Mouse (Mus musculus) left cerebral cortex, postnatal 14 days (tissue): Measurements from ENCODE around the gene Dixdc1. TPM values are rescaled to one million over a fixed set of nuclear protein-coding genes. Genes with fewer than 3 reads are reported as not detected.
A peak's percentile ranks its signal among the peaks of the same experiment; 100 is the strongest.
"Not testable (repeated sequence)": the region's sequence is repeated elsewhere in the genome, so short reads cannot be mapped to it uniquely, and the experiment has no call there.

ENCODE experiments used
- DNase-seq, 2 experiments: peaks; one replicate each; pipeline ENCODE4 v3.0.0; 2021 to 2022; ENCODE audit warnings: low spot score in 2 of 2, mixed read lengths in 1 of 2
- intact Hi-C: fragments of 180-260 bp; cut with DNase I; formaldehyde crosslinking; loops from one replicate; pipeline ENCODE4 v1.15.1; 2025
- total RNA-seq, 2 experiments: library from RNA; stranded (reverse); gene quantifications; 2 replicates each; pipeline ENCODE4 v1.2.3; 2021

Dixdc1 gene
- total RNA-seq, 2 experiments from 2014 or later = 72.5 to 79.2 TPM

GRCm38 (mm10) chr9:50666442-50666841, 72.9 kb downstream of the Dixdc1 start:
- intact Hi-C loops = no loop called here
- DNase-seq = no peak

GRCm38 (mm10) chr9:50664826-50665225, 74.5 kb downstream of the Dixdc1 start:
- intact Hi-C loops = no loop called here
- DNase-seq = no peak

GRCm38 (mm10) chr9:50660431-50660830, 78.9 kb downstream of the Dixdc1 start:
- peak in 1 of 2 experiments; percentile 33 for DNase-seq
- intact Hi-C loops = no loop called here

- intact Hi-C loops = no loop called here
- peak; percentile 85 to 88 for DNase-seq
Observed at GRCm38 (mm10) chr9:50659392-50660217, 79.7 kb downstream of the Dixdc1 start, which contains the start of gene Dlat. Gene Dlat, minus strand, starts transcription at chr9:50659780.

DNA sequence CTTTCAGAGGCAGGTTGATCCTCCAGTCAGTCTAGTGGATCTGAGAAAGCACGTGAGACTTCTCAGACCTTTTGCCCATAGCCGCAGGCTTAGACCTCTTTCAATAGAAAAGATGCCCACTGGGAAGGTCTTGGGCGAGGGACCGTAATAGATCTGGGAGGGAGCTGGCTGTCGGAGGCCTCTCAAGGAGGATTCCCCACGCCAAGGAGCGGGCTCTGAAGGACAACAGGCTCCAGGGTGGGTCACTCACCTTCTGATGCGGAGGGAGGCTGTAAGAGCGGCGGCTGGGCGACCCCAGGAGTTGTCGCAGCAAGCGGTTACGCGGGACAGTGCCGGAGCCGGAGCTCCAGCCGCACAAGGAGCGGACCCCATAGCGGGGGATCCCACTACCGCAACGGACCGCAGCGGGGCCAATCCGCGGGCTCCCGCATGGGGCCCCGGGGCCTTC, 80.4 kb downstream of the Dixdc1 start:
- peak; percentile 12 to 19 for DNase-seq
- intact Hi-C loops = no loop called here

DNA sequence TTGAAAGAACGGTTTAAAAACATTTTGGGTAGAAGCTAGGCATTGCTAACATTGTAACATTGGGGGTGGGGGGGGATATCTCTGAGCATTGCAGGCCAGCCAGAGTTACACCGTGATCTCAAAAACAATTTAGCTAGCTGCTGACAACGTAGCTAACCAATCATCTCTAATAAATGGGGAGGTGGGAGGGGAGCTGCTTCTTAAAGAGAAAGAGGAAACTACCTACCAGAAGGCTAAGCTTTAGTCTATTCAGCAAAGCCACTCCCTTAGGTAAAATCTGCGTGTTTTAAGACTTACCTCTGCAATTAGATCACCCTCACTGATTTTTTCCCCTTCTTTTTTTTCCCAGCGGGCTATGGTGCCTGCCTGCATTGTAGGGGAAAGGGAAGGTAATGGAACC, 80.9 kb downstream of the Dixdc1 start:
- intact Hi-C loops = no loop called here

GRCm38 (mm10) chr9:50650503-50650902, 88.8 kb downstream of the Dixdc1 start:
- no peak for DNase-seq
- intact Hi-C loops = no loop called here

More for the DNA sequence above, 80.9 kb downstream of the Dixdc1 start:
- no peak for DNase-seq

DNA sequence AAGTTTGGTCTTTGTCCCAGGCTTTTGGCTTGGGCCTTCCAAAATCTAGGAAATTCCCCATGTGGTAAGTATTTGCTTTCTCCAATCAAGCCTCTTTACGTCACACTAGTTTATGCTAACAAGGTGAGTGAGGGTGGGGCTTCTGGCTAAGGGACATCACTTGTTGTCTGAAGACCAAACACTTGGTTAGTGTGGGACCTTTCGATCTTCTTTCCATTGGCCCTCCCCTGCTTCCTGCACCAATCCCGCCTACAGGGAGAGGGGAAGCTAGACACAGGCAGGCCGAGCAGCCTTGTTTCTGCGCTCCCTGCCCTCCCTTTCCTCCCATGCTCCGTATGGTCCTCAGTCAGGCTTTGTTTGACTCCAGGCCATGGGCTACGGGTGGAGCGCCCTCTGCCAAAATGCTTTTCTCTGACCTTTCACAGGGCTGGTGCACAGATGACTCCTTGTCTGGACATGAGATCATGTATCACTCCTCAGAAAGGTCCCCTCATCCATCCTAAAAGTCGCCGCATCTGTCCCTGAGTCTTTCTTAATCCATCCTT, 92.4 kb downstream of the Dixdc1 start:
- DNase-seq = no peak
- intact Hi-C loops = no loop called here

DNA sequence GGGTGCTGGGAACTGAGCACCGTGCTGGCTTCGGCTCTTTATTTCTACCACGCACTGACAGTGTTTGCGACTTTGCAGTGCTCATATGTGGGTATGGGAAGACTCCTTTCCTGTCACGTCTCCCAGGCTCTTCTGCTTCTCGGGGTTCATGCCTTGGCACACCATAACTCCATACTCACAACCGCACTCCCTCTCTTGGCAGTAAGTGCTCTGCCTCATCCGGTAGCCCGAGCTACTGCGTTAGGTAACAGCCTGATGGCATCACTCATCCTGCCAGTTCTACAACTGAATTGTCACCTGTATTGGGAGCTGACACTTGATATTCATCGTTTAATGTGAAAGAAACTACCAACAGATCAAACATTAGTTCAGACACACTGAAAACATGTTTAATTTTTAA, 105.0 kb downstream of the Dixdc1 start:
- DNase-seq = no peak
- intact Hi-C loops = no loop called here

DNA sequence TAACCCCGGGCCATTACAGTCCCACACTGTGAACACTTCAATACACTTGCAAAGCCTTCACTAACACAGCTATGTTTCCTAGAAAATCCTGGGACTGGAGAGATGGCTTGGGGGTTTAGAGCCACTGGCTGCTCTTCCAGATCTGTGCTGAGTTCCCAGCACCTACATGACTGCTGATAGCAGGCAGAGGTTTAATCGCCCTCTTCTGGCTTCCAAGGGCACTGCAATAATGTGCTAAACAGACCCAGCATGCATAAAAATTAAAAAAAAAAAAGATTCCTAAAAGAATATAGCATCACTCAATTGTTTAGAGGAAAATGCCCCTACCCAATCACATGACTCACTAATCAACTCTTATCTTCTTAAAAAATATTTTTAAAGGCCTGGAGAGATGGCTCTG, 106.3 kb downstream of the Dixdc1 start:
- intact Hi-C loops = no loop called here
- no peak for DNase-seq

- intact Hi-C loops = no loop called here
- DNase-seq = no peak
Observed at GRCm38 (mm10) chr9:50632016-50632688, 107.2 kb downstream of the Dixdc1 start.

DNA sequence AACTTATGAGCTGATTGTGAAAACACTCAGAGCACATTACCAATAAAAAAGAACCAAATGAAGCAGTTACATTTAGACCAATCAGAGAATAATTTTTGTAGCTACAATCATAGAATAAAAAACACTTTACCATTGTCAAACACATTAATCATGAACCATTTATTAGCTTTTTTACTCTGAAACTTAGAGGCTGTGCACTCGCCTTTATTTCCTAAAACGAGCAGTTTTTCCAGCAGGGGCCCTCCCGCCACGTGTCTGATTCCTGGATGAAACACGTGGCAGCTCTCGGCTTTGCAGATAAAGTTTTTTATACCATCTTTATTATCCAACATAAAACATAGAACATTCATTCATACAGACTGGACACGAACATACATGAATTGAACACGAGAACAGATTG, 108.4 kb downstream of the Dixdc1 start:
- intact Hi-C loops, DNase-seq: not testable (repeated sequence)

DNA sequence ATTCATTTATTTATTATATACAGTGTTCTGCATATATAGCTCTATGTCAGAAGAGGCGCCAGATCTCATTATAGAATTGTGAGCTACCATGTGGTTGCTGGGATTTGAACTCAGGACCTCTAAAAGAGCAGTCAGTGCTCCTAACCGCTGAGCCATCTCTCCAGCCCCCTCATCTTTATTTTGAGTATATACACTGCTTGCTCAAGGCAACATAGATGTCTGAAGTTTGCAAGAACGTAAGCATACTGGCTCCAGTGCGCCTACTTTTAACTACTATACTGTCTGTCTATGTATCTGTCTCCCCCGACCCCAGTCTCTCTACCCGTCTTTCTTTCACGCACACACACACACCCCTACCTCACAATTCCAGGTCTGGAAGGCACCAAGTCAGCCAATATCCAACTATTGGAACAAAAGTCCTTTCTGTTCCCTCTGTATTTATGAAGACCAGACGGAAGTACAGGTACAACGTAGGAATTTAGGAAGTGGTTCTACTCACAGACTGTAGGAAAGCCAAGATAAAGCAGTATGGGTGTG, 121.5 kb downstream of the Dixdc1 start:
- intact Hi-C loops = no loop called here
- no peak for DNase-seq

GRCm38 (mm10) chr9:50616766-50617603, 122.3 kb downstream of the Dixdc1 start, which contains the start of the genes Pih1d2 and Nkapd1:
Gene Pih1d2, plus strand, starts transcription at chr9:50617321.
Gene Nkapd1, minus strand, starts transcription at chr9:50617464.
- intact Hi-C loops = no loop called here
- peak; percentile 90 to 92 for DNase-seq

DNA sequence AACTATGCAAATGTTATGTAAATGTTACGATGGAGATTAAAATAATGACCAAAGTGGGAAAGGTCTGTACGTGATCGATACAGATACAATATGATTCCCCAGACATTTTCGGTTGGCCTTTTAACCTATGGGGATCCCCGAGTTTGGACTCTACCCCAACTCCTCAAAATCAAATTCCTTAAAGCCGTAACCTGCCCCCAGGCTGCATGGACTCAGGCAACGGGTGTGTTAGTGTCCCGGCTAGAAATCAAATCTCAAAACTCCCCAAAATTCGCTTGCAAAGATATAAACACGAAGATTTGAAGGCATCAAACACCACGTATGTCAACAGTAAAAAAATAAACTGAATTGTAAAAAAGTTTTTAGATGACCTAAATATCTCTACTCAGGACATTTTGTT, 123.2 kb downstream of the Dixdc1 start:
- no peak for DNase-seq
- intact Hi-C loops = no loop called here
